Mouse (Mus musculus): ENCODE measurements around the gene Neu3.

GRCm38 (mm10) chr7:99834314-99834853 is 6.2 kb upstream of the Neu3 start:
- TF ChIP-seq POLR2A (IDR thresholded peaks at IDR 0.05; ENCODE audit: insufficient read depth, low read depth, low read length) = no peak
- no peak for TF ChIP-seq CTCF (IDR thresholded peaks at IDR 0.05)
